Mouse (Mus musculus) liver, embryonic 14.5 days (tissue): Measurements from ENCODE around the gene Rara. TPM values are rescaled to one million over a fixed set of nuclear protein-coding genes. Genes with fewer than 3 reads are reported as not detected.

ENCODE experiments used
- ATAC-seq: fragments of 200-750 bp; cut with Nextera tagmentation; 2 replicates; pipeline ENCODE4 v1.8.0; 2017; ENCODE audit warnings: moderate number of reproducible peaks, mild to moderate bottlenecking, moderate library complexity; ENCODE audit not compliant: insufficient read depth
- DNase-seq, 3 experiments: peaks; one replicate each; pipeline ENCODE4 v3.0.0-alpha.2; 2012 to 2013; ENCODE audit warnings: low read depth in 3 of 3, low spot score in 3 of 3
- H3K27ac ChIP-seq: fragments of 300-500 bp; sonication (generic); 2 replicates; pipeline ENCODE4 v1.5.1; 2014; ENCODE audit warnings: moderate library complexity, mild to moderate bottlenecking, control low read depth, inconsistent platforms
- H3K27me3 ChIP-seq: fragments of 300-500 bp; sonication (generic); 2 replicates; pipeline ENCODE4 v1.6.1; 2014; ENCODE audit warnings: mild to moderate bottlenecking, low read length, moderate library complexity; ENCODE audit not compliant: control insufficient read depth, insufficient read depth
- H3K36me3 ChIP-seq: fragments of 300-500 bp; sonication (generic); replicated peaks from 2 replicates; pipeline ENCODE4 v1.6.1; 2014; ENCODE audit warnings: low read depth; ENCODE audit not compliant: control insufficient read depth, insufficient read depth
- H3K4me1 ChIP-seq, 2 experiments: fragments of 200-500 bp in 1 of 2; fragments of 300-500 bp in 1 of 2; sonication (generic) in 1 of 2; replicated peaks; 2 replicates each; pipeline ENCODE4 v1.6.1; 2012 to 2014; ENCODE audit warnings: antibody characterized with exemption in 1 of 2, inconsistent platforms in 1 of 2, low read length in 1 of 2; ENCODE audit not compliant: control insufficient read depth in 2 of 2, insufficient read depth in 2 of 2
- H3K4me2 ChIP-seq: fragments of 300-500 bp; sonication (generic); 2 replicates; pipeline ENCODE4 v1.6.1; 2014; ENCODE audit warnings: low read depth, mild to moderate bottlenecking, control low read depth, moderate library complexity
- H3K4me3 ChIP-seq, 2 experiments: fragments of 200-500 bp in 1 of 2; fragments of 300-500 bp in 1 of 2; sonication (generic) in 1 of 2; 2 replicates each; pipeline ENCODE4 v1.5.1; 2012 to 2014; ENCODE audit warnings: low read depth in 2 of 2, low read length in 2 of 2, mild to moderate bottlenecking in 2 of 2, control low read depth in 1 of 2, inconsistent platforms in 1 of 2, moderate library complexity in 1 of 2; ENCODE audit not compliant: insufficient read depth in 1 of 2
- H3K9ac ChIP-seq: fragments of 300-500 bp; sonication (generic); replicated peaks from 2 replicates; pipeline ENCODE4 v1.6.1; 2014; ENCODE audit warnings: mild to moderate bottlenecking, control low read depth, moderate library complexity
- H3K9me3 ChIP-seq: fragments of 300-500 bp; sonication (generic); 2 replicates; pipeline ENCODE4 v1.6.1; 2016; ENCODE audit warnings: low read length, mixed read lengths; ENCODE audit not compliant: control insufficient read depth
- CTCF ChIP-seq: IDR thresholded peaks from 2 replicates; pipeline ENCODE4 v1.5.1; 2016; ENCODE audit warnings: antibody characterized with exemption, low read depth, control low read depth
- EP300 ChIP-seq: IDR thresholded peaks from 2 replicates; pipeline ENCODE4 v1.6.1; 2016; ENCODE audit warnings: antibody characterized with exemption, low read depth
- WGBS: fragments of 180-500 bp; shearing (Covaris S2); extraction: QIAGEN DNeasy Blood & Tissue Kit; methylation state at CpG from one replicate; pipeline ENCODE4 v1.1.7; 2014; ENCODE audit not compliant: insufficient replicate concordance; 5-methylcytosine and 5-hydroxymethylcytosine counted together
- polyA plus RNA-seq, 2 experiments: library from polyadenylated mRNA; depleted of rRNA in 1 of 2; stranded (reverse) in 1 of 2; unstranded in 1 of 2; fragments of >200 nt; fragmentation: Nextera tagmentation in 1 of 2; extraction: Ambion mirVana in 1 of 2; gene quantifications; 2 replicates each; pipeline versions ENCODE4 v1.2.1 to v1.2.3; 2012 to 2014

Rara gene
- polyA plus RNA-seq, 2 experiments = 1.9 to 3.2 TPM

- H3K27me3 ChIP-seq = peaks cover 46% of the 10 kb centered on the region
- WGBS = under 1% methylated on average over 42 of the region's 43 CpGs
Observed at GRCm38 (mm10) chr11:98959437-98960312, 32.1 kb downstream of the Rara start.

GRCm38 (mm10) chr11:98960313-98960906, 32.8 kb downstream of the Rara start:
- Histone ChIP-seq H3K4me1 (peaks cover 3 to 21% of the 10 kb centered on the region in 2 experiments; a peak in 3 of 4 replicates), H3K9ac (peak overlapping the region; percentile 42), H3K36me3 (no peaks in the 10 kb centered on the region), H3K27ac (no peak overlapping the region), H3K9me3 (no peaks in the 10 kb centered on the region), H3K27me3 (peaks cover 51% of the 10 kb centered on the region), H3K4me2 (peak overlapping the region; percentile 89), H3K4me3 (peak overlapping the region; percentile 56 to 64)
- ATAC-seq = peak; percentile 24; the same call in 1 of the 2 replicates
- WGBS = under 1% methylated on average over 45 of the region's 53 CpGs
- DNase-seq = no peak
- TF ChIP-seq CTCF = no peak; the same call in 1 of the 2 replicates
- TF ChIP-seq EP300 = no peak

More at GRCm38 (mm10) chr11:98959437-98960312, 32.1 kb downstream of the Rara start:
- H3K4me3 ChIP-seq = peak overlapping the region; percentile 56 to 64
- peak overlapping the region; percentile 89 for H3K4me2 ChIP-seq
- H3K36me3 ChIP-seq = no peaks in the 10 kb centered on the region
- H3K9me3 ChIP-seq = no peaks in the 10 kb centered on the region
- H3K9ac ChIP-seq = peak overlapping the region; percentile 32
- DNase-seq (peak; percentile 66 to 72 (median 68)), ATAC-seq (peak; percentile 70)
- peak overlapping the region; percentile 1 for H3K27ac ChIP-seq
- peaks cover 3 to 20% of the 10 kb centered on the region in 2 experiments; a peak in 3 of 4 replicates for H3K4me1 ChIP-seq
- TF ChIP-seq CTCF (no peak), EP300 (no peak)

DNA sequence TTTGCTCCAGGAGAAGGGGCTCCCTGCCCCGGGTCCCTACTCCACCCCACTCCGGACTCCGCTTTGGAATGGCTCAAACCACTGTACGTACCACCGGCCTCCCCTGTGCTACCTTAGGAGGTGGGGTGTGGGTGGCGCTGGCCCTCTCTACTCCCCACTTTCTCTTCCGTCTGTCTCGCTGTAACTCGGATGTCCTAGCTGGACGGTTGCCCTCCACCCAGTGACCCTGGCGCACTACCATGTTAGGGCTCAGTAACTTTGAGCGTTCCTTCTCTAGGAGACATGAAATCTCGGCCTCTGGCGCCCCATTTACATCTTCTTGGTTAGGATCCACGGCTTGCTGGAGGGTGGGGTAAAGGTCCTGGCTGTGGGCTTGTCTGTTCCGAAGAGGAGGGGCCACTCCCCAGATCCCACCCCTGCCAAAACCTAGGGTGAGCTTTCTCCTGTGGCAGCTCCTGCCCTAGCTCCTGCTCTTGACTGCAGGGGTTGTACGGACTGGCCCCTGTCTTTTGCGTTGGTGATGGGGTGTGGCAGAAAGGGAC, 33.5 kb downstream of the Rara start:
- peak overlapping the region; percentile 56 to 64 for H3K4me3 ChIP-seq
- TF ChIP-seq EP300 (no peak), CTCF (no peak)
- no peak for DNase-seq
- H3K9ac ChIP-seq = peak overlapping the region; percentile 42
- H3K27me3 ChIP-seq = peaks cover 51% of the 10 kb centered on the region
- H3K4me2 ChIP-seq = peak overlapping the region; percentile 89
- peaks cover 3 to 26% of the 10 kb centered on the region in 2 experiments; a peak in 3 of 4 replicates for H3K4me1 ChIP-seq
- WGBS = 2% methylated on average over 18 of the region's 18 CpGs
- no peak overlapping the region for H3K27ac ChIP-seq
- no peaks in the 10 kb centered on the region for H3K36me3 ChIP-seq
- no peak for ATAC-seq
- no peaks in the 10 kb centered on the region for H3K9me3 ChIP-seq

- no peak for DNase-seq
Observed at GRCm38 (mm10) chr11:98961766-98962165, 34.1 kb downstream of the Rara start.

More at GRCm38 (mm10) chr11:98961766-98962165, 34.1 kb downstream of the Rara start:
- Histone ChIP-seq H3K4me3 (peak overlapping the region; percentile 10 to 56), H3K36me3 (no peaks in the 10 kb centered on the region), H3K4me1 (peaks cover 3 to 26% of the 10 kb centered on the region in 2 experiments; a peak in 3 of 4 replicates), H3K27me3 (peaks cover 51% of the 10 kb centered on the region), H3K9ac (no peak overlapping the region), H3K9me3 (no peaks in the 10 kb centered on the region), H3K4me2 (peak overlapping the region; percentile 89), H3K27ac (no peak overlapping the region)
- TF ChIP-seq CTCF (no peak), EP300 (no peak)
- 6% methylated on average over 8 of the region's 8 CpGs for WGBS
- no peak for ATAC-seq
